Mouse (Mus musculus): ENCODE data around the gene Hist1h4c. TPM values are rescaled to one million over a fixed set of nuclear protein-coding genes. Genes with fewer than 3 reads are reported as not detected.
A peak's percentile ranks its signal among the peaks of the same experiment; 100 is the strongest.

Gene Hist1h4c
- polyA plus RNA-seq, 1 experiment from 2014 or later, result 6.8 TPM

DNA sequence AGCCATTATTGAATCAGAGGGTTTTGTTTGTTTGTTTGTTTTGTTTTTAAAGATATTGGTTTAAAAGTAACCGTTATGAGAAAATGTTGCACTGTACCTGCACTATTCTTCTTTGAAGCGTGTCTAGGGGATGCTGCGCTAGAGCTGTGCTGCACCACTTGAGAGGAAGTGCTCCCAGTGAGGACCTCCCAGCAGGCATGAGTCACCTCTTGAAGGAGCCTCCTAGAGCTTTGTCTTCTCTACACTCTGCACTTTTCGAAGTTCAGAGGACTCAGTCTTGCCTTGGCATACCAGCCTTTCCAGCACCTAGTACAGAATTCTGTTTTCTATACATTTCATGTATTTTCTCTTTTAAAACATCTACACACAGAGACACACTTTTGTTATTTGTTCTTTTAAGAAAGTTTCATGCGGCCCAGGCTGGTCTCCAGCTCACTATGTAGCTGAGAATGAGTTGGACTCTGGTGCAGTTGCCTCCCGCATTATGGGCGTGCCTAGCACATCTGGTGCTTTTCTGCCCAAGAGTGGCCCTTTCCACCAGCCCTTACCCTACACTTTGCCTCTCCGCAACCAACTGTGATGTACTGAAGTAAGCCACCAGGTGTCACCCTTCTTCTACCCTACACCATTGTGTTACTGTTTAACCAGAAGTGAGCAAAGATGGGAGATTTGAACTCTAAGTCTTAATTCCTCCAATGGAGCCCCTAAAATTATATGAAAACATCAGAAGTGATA is 2.7 kb upstream of the Hist1h4c start:
- Histone ChIP-seq H3K4me1 (peaks cover 17% of the 10 kb centered on the region), H3K9me3 (no peaks in the 10 kb centered on the region), H3K36me3 (replicated peaks) (no peaks in the 10 kb centered on the region), H3K27ac (replicated peaks) (peak overlapping the region; percentile 35), H3K4me3 (0 out of 2 replicates have a peak overlapping the region, but pooled peaks have one; percentile 11), H3K27me3 (replicated peaks; ENCODE audit: low read depth, poor library complexity, severe bottlenecking) (no peaks in the 10 kb centered on the region)
- 32% methylated on average over 8 of the region's 8 CpGs for WGBS
- DNase-seq (ENCODE audit: low spot score), result peak; percentile 78

- H3K27ac ChIP-seq (replicated peaks), result peak overlapping the region; percentile 88; the same call in 1 of the 2 replicates
- H3K4me1 ChIP-seq, result peaks cover 23% of the 10 kb centered on the region
- WGBS, result 69% methylated on average over 3 of the region's 3 CpGs
These were observed 1.5 kb upstream of the Hist1h4c start for GRCm38 (mm10) chr13:23699767-23700166.

DNA sequence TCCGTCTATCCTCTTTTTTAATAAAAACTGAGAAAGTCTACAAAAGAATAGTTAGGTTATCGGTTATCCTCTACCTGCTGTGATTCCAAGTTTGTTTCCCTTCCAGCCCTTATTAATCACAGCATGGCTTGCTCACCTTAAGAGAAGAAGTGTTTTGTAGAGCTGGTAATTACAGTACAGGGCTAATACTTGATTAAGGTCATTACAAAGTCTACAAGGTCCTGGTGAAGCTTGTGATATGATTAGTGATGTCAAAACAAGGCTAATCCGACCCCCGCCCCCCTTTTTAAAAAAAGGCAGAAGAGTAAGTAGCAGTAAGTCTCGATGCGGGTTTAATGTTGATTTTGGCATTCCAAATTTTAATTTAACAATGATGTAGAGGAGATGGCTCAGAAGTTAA is 742 bp upstream of the Hist1h4c start:
- H3K4me1 ChIP-seq, result peaks cover 23% of the 10 kb centered on the region
- peak overlapping the region; percentile 88 for H3K27ac ChIP-seq (replicated peaks)
- no peaks in the 10 kb centered on the region for H3K9me3 ChIP-seq
- DNase-seq (ENCODE audit: low spot score), result peak; percentile 6
- H3K36me3 ChIP-seq (replicated peaks), result no peaks in the 10 kb centered on the region
- WGBS, result 64% methylated on average over 6 of the region's 6 CpGs
- no peaks in the 10 kb centered on the region for H3K27me3 ChIP-seq (replicated peaks; ENCODE audit: low read depth, poor library complexity, severe bottlenecking)
- peak overlapping the region; percentile 60 for H3K4me3 ChIP-seq

More at GRCm38 (mm10) chr13:23699767-23700166, 1.5 kb upstream of the Hist1h4c start:
- Histone ChIP-seq H3K4me3 (no peak overlapping the region), H3K36me3 (replicated peaks) (no peaks in the 10 kb centered on the region), H3K9me3 (no peaks in the 10 kb centered on the region), H3K27me3 (replicated peaks; ENCODE audit: low read depth, poor library complexity, severe bottlenecking) (no peaks in the 10 kb centered on the region)
- no peak for DNase-seq (ENCODE audit: low spot score)

- Histone ChIP-seq H3K36me3 (replicated peaks) (no peaks in the 10 kb centered on the region), H3K27me3 (replicated peaks; ENCODE audit: low read depth, poor library complexity, severe bottlenecking) (no peaks in the 10 kb centered on the region), H3K4me3 (peak overlapping the region; percentile 60), H3K27ac (replicated peaks) (peak overlapping the region; percentile 88), H3K9me3 (no peaks in the 10 kb centered on the region), H3K4me1 (peaks cover 23% of the 10 kb centered on the region)
- DNase-seq (ENCODE audit: low spot score), result peak; percentile 67
- under 1% methylated on average over 32 of the region's 32 CpGs for WGBS
These were observed 559 bp downstream of the Hist1h4c start for GRCm38 (mm10) chr13:23697491-23698299.

DNA sequence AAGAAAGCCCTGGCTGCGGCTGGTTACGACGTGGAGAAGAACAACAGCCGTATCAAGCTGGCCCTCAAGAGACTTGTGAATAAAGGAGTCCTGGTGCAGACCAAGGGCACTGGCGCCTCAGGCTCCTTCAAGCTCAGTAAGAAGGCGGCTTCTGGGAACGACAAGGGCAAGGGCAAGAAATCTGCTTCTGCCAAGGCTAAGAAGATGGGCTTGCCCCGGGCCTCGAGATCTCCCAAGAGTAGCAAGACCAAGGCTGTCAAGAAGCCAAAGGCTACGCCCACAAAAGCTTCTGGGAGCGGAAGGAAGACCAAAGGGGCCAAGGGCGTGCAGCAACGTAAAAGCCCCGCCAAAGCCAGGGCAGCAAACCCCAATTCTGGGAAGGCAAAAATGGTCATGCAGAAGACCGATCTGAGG is 2.2 kb downstream of the Hist1h4c start:
- Histone ChIP-seq H3K9me3 (no peaks in the 10 kb centered on the region), H3K27me3 (replicated peaks; ENCODE audit: low read depth, poor library complexity, severe bottlenecking) (no peaks in the 10 kb centered on the region), H3K4me3 (peak overlapping the region; percentile 18), H3K36me3 (replicated peaks) (no peaks in the 10 kb centered on the region), H3K4me1 (peaks cover 21% of the 10 kb centered on the region), H3K27ac (replicated peaks) (peak overlapping the region; percentile 80)
- 59% methylated on average over 15 of the region's 15 CpGs for WGBS
- no peak for DNase-seq (ENCODE audit: low spot score)

DNA sequence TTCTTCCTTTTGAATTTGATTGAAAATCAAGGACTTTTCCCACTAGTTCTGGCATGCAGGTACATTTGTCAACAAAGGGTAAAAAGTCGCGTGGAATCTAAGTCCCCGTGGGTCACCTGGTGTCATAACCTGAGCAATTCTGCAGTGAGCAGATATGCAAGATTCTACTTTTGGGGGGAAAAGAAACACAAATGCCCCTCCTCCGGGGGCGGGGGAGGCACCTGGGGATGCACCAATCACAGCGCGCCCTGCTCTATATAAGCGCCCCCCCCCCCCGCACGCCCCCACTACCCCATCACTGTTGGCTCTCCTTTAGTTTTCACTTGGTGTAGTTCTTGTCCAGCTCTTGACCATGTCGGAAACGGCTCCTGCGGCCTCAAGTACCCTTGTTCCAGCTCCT is 2.7 kb downstream of the Hist1h4c start, which contains the start of gene Hist1h1t:
TSS of gene Hist1h1t (plus strand) at position 301 of the 400 bp plus-strand sequence.
- peaks cover 18% of the 10 kb centered on the region for H3K4me1 ChIP-seq
- no peaks in the 10 kb centered on the region for H3K9me3 ChIP-seq
- peak within 1 kb of the TSS; percentile 18 for H3K4me3 ChIP-seq
- H3K27me3 ChIP-seq (replicated peaks; ENCODE audit: low read depth, poor library complexity, severe bottlenecking), result no peaks in the 10 kb centered on the region
- WGBS, result 48% methylated on average over 13 of the region's 13 CpGs
- peak within 1 kb of the TSS; percentile 80 for H3K27ac ChIP-seq (replicated peaks)
- no peak for DNase-seq (ENCODE audit: low spot score)
- H3K36me3 ChIP-seq (replicated peaks), result no peaks in the 10 kb centered on the region

DNA sequence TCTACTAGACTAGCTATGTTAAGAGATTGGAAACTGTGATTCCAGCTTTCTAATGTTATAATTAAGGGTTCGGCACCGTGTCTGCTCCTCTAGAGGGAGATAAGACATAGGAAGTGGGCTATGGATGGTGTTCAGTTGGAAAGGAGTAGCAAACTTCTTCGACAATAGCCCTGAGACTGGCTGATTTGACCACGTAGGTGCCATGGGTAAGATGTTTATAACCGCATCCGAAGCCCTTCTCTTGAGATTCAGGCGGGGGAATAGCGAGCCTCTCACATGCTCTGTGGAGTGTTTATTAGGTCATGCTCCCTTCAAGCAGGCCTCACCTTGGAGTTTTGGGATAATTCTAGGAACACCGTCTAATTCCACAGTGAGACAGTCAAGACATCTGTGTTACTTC is 3.3 kb downstream of the Hist1h4c start:
- WGBS, result 94% methylated on average over 9 of the region's 9 CpGs
- DNase-seq (ENCODE audit: low spot score), result no peak
- H3K27ac ChIP-seq (replicated peaks), result no peak overlapping the region

DNA sequence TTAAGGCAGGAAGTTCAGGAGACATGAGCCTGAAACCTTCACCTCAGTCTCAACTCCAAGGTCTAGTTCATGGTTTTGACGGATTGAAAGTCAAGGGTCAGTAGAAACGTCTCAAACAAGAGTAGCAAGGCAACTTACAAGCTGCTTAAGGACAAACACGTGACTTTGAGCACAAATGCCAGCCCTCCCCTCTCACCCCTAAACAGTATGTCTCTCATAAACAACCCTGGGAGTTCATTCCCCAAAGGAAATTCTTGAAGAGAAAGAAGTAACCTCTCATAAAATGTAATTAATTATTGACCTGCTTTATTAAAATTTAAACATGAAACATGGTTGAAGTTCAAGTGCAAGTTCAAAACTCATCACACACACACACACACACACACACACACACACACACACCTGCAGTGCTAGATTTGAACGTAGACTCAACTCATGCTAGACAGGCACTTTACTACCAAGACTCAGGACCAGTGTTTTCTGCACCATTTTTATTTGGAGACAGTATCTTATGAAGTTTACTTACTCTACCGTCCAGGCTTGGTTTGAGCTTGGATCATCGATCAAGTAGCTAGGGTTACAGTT is 4.3 kb downstream of the Hist1h4c start:
- 85% methylated on average over 6 of the region's 6 CpGs for WGBS
- Histone ChIP-seq H3K4me1 (peaks cover 14% of the 10 kb centered on the region), H3K9me3 (no peaks in the 10 kb centered on the region), H3K27ac (replicated peaks) (0 out of 2 replicates have a peak overlapping the region, but pooled peaks have one; percentile 31), H3K27me3 (replicated peaks; ENCODE audit: low read depth, poor library complexity, severe bottlenecking) (no peaks in the 10 kb centered on the region), H3K4me3 (no peak overlapping the region), H3K36me3 (replicated peaks) (no peaks in the 10 kb centered on the region)
- DNase-seq (ENCODE audit: low spot score), result no peak

More for the DNA sequence above, 3.3 kb downstream of the Hist1h4c start:
- Histone ChIP-seq H3K36me3 (replicated peaks) (no peaks in the 10 kb centered on the region), H3K9me3 (no peaks in the 10 kb centered on the region), H3K4me1 (peaks cover 18% of the 10 kb centered on the region), H3K4me3 (no peak overlapping the region), H3K27me3 (replicated peaks; ENCODE audit: low read depth, poor library complexity, severe bottlenecking) (no peaks in the 10 kb centered on the region)

- Histone ChIP-seq H3K27ac (replicated peaks) (no peak overlapping the region), H3K36me3 (replicated peaks) (no peaks in the 10 kb centered on the region), H3K9me3 (no peaks in the 10 kb centered on the region), H3K4me3 (no peak overlapping the region), H3K27me3 (replicated peaks; ENCODE audit: low read depth, poor library complexity, severe bottlenecking) (no peaks in the 10 kb centered on the region), H3K4me1 (peaks cover 14% of the 10 kb centered on the region)
- no peak for DNase-seq (ENCODE audit: low spot score)
- WGBS, result 77% methylated on average over 2 of the region's 2 CpGs
These were observed 8.8 kb downstream of the Hist1h4c start for GRCm38 (mm10) chr13:23689459-23689858.

GRCm38 (mm10) chr13:23688956-23689355 is 9.3 kb downstream of the Hist1h4c start:
- DNase-seq (ENCODE audit: low spot score), result no peak
- 94% methylated on average over 2 of the region's 2 CpGs for WGBS
- H3K27ac ChIP-seq (replicated peaks), result no peak overlapping the region
- no peak overlapping the region for H3K4me3 ChIP-seq
- no peaks in the 10 kb centered on the region for H3K36me3 ChIP-seq (replicated peaks)
- H3K27me3 ChIP-seq (replicated peaks; ENCODE audit: low read depth, poor library complexity, severe bottlenecking), result no peaks in the 10 kb centered on the region
- H3K4me1 ChIP-seq, result peaks cover 14% of the 10 kb centered on the region
- H3K9me3 ChIP-seq, result no peaks in the 10 kb centered on the region

DNA sequence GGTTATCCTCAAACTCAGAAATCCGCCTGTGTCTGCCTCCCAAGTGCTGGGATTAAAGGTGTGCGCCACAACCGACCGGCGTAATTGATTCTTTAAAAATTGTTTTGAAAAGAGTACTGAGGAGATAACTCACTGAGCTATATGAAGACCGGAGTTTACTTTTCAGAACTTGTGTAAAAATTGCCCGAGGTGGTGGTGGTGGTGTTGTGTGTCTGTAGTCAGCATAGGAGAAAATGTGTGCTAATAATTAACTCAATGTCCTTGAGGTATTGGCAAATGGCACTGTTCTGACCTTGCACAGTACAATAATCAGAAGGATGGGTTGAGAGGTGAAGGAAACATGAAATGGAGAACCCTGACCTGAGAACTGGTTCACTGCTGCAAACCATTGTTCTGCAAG is 10.3 kb downstream of the Hist1h4c start:
- Histone ChIP-seq H3K4me1 (peaks cover 16% of the 10 kb centered on the region), H3K4me3 (no peak overlapping the region), H3K9me3 (no peaks in the 10 kb centered on the region), H3K27ac (replicated peaks) (no peak overlapping the region), H3K36me3 (replicated peaks) (no peaks in the 10 kb centered on the region), H3K27me3 (replicated peaks; ENCODE audit: low read depth, poor library complexity, severe bottlenecking) (no peaks in the 10 kb centered on the region)
- WGBS, result 91% methylated on average over 7 of the region's 7 CpGs
- DNase-seq (ENCODE audit: low spot score), result no peak

- Histone ChIP-seq H3K9me3 (no peaks in the 10 kb centered on the region), H3K27ac (replicated peaks) (no peak overlapping the region; the same call in 1 of the 2 replicates), H3K4me3 (no peak overlapping the region), H3K4me1 (peaks cover 20% of the 10 kb centered on the region), H3K36me3 (replicated peaks) (no peaks in the 10 kb centered on the region), H3K27me3 (replicated peaks; ENCODE audit: low read depth, poor library complexity, severe bottlenecking) (no peaks in the 10 kb centered on the region)
- DNase-seq (ENCODE audit: low spot score), result no peak
- WGBS, result 88% methylated on average over 4 of the region's 4 CpGs
These were observed 11.1 kb downstream of the Hist1h4c start for GRCm38 (mm10) chr13:23687181-23687580.

Data from embryonic facial prominence, embryonic 10.5 days (tissue).